Mouse (Mus musculus) liver, postnatal 0 days (tissue): ENCODE measurements around the gene Ramp2.

Source experiments
- CTCF ChIP-seq: sonication (generic); IDR thresholded peaks from 2 replicates; pipeline ENCODE4 v1.5.1; 2016; ENCODE audit warnings: antibody characterized with exemption, low read depth
- EP300 ChIP-seq: IDR thresholded peaks from 2 replicates; pipeline ENCODE4 v1.6.1; 2016; ENCODE audit warnings: antibody characterized with exemption, low read depth, mild to moderate bottlenecking

DNA sequence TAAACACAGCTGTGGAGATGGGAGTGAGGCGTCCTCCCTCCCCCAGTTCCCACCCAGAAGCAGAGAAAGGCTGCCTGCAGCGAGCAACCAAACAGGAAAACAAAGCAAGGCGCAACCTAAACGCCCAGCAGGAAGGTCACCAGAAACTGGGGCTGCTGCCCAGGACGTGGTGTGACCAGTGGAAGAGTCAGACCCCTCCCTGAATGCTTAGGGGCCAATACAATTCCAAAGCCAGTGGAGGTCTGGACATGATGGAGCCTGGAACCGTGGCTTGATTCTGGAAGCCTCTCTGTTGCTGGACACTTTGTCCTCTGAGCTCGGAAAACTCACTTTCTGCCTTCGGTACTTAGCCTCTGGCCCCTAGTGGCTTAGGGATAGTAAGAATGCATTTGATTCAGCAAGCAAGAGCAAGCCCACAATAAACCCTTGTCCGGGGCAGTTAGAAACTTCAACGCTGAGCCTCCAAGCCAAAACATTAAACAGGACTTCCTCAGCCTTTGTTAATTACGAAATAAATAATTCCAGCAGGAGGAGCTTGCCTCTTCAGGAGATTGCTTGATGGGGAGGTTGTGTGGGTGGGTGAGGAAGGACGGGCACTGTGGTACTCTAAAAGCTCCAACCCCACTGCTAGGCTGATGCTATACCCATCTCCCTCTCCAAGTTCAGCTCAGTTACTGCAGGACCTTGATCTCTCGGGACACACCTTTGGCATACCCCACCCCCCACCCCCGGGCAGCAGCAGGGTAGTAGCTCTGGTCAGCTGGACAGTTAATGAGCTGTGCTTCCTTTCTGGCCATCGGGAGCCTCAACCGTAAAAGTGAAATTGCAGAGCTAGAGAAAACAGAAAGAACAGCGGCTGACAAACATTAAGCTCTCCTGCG lies 14.6 kb upstream of the Ramp2 start:
- no peak for TF ChIP-seq CTCF
- TF ChIP-seq EP300, result no peak
